Mouse (Mus musculus): Measurements from ENCODE around the gene Tmem132b. TPM values are rescaled to one million over a fixed set of nuclear protein-coding genes. Genes with fewer than 3 reads are reported as not detected.
A peak's percentile ranks its signal among the peaks of the same experiment; 100 is the strongest.

Tmem132b gene
- polyA plus RNA-seq, 1 experiment from 2014 or later, result 0.36 TPM

DNA sequence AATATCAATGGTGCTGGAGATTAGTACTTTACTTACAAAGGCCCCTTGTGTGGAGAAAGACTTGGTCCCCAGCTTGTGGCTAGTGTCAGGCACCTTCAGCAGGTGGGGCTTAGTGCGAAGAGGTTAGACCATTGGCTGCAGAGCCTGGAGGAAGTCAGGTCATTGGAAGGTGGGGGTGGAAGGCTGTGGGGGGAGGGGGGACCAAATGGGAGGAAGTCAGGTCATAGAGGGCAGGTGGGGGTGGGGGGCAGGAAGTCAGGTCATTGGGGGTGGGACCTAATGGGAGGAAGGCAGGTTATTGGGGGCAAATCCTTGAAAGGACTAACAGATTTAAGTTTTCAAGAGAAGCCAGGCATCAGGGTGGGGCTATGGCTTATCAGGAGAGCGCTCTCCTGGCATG is 44.3 kb downstream of the Tmem132b start:
- Histone ChIP-seq H3K9ac (replicated peaks; ENCODE audit: low read depth, low read length) (no peak overlapping the region), H3K4me1 (ENCODE audit: control insufficient read depth, insufficient read depth, low read length) (no peaks in the 10 kb centered on the region), H3K4me2 (replicated peaks; ENCODE audit: low read depth, low read length) (no peak overlapping the region), H3K27me3 (ENCODE audit: control insufficient read depth, insufficient read depth, low read length) (no peaks in the 10 kb centered on the region), H3K9me3 (ENCODE audit: control insufficient read depth, low read depth, low read length) (no peaks in the 10 kb centered on the region), H3K27ac (ENCODE audit: low read length) (no peak overlapping the region), H3K36me3 (ENCODE audit: control insufficient read depth, insufficient read depth, low read length) (no peaks in the 10 kb centered on the region), H3K4me3 (ENCODE audit: low read depth, low read length) (no peak overlapping the region)
- 76% methylated on average over 2 of the region's 2 CpGs for WGBS
- ATAC-seq (ENCODE audit: insufficient number of reproducible peaks, insufficient read depth, low FRiP score, low read depth), result no peak

GRCm38 (mm10) chr5:125578661-125579060 is 47.1 kb downstream of the Tmem132b start:
- no peaks in the 10 kb centered on the region for H3K9me3 ChIP-seq (ENCODE audit: control insufficient read depth, low read depth, low read length)
- H3K4me3 ChIP-seq (ENCODE audit: low read depth, low read length), result no peak overlapping the region
- WGBS, result 78% methylated on average over 13 of the region's 13 CpGs
- H3K27me3 ChIP-seq (ENCODE audit: control insufficient read depth, insufficient read depth, low read length), result no peaks in the 10 kb centered on the region
- H3K4me1 ChIP-seq (ENCODE audit: control insufficient read depth, insufficient read depth, low read length), result no peaks in the 10 kb centered on the region
- no peak for ATAC-seq (ENCODE audit: insufficient number of reproducible peaks, insufficient read depth, low FRiP score, low read depth)
- no peaks in the 10 kb centered on the region for H3K36me3 ChIP-seq (ENCODE audit: control insufficient read depth, insufficient read depth, low read length)
- H3K27ac ChIP-seq (ENCODE audit: low read length), result no peak overlapping the region
- H3K9ac ChIP-seq (replicated peaks; ENCODE audit: low read depth, low read length), result no peak overlapping the region
- H3K4me2 ChIP-seq (replicated peaks; ENCODE audit: low read depth, low read length), result no peak overlapping the region

- Histone ChIP-seq H3K4me3 (ENCODE audit: low read depth, low read length) (no peak overlapping the region), H3K4me2 (replicated peaks; ENCODE audit: low read depth, low read length) (no peak overlapping the region), H3K27ac (ENCODE audit: low read length) (no peak overlapping the region), H3K27me3 (ENCODE audit: control insufficient read depth, insufficient read depth, low read length) (no peaks in the 10 kb centered on the region), H3K9ac (replicated peaks; ENCODE audit: low read depth, low read length) (no peak overlapping the region), H3K4me1 (ENCODE audit: control insufficient read depth, insufficient read depth, low read length) (no peaks in the 10 kb centered on the region), H3K9me3 (ENCODE audit: control insufficient read depth, low read depth, low read length) (no peaks in the 10 kb centered on the region), H3K36me3 (ENCODE audit: control insufficient read depth, insufficient read depth, low read length) (no peaks in the 10 kb centered on the region)
- no peak for ATAC-seq (ENCODE audit: insufficient number of reproducible peaks, insufficient read depth, low FRiP score, low read depth)
- WGBS, result 46% methylated on average over 4 of the region's 4 CpGs
These were observed 47.6 kb downstream of the Tmem132b start for GRCm38 (mm10) chr5:125579153-125579552.

GRCm38 (mm10) chr5:125583298-125583697 is 51.7 kb downstream of the Tmem132b start:
- H3K4me2 ChIP-seq (replicated peaks; ENCODE audit: low read depth, low read length), result no peak overlapping the region
- H3K4me1 ChIP-seq (ENCODE audit: control insufficient read depth, insufficient read depth, low read length), result no peaks in the 10 kb centered on the region
- no peaks in the 10 kb centered on the region for H3K9me3 ChIP-seq (ENCODE audit: control insufficient read depth, low read depth, low read length)
- no peak overlapping the region for H3K9ac ChIP-seq (replicated peaks; ENCODE audit: low read depth, low read length)
- H3K4me3 ChIP-seq (ENCODE audit: low read depth, low read length), result no peak overlapping the region
- ATAC-seq (ENCODE audit: insufficient number of reproducible peaks, insufficient read depth, low FRiP score, low read depth), result no peak
- H3K36me3 ChIP-seq (ENCODE audit: control insufficient read depth, insufficient read depth, low read length), result no peaks in the 10 kb centered on the region
- H3K27ac ChIP-seq (ENCODE audit: low read length), result no peak overlapping the region
- WGBS, result 71% methylated on average over 2 of the region's 2 CpGs
- H3K27me3 ChIP-seq (ENCODE audit: control insufficient read depth, insufficient read depth, low read length), result no peaks in the 10 kb centered on the region

DNA sequence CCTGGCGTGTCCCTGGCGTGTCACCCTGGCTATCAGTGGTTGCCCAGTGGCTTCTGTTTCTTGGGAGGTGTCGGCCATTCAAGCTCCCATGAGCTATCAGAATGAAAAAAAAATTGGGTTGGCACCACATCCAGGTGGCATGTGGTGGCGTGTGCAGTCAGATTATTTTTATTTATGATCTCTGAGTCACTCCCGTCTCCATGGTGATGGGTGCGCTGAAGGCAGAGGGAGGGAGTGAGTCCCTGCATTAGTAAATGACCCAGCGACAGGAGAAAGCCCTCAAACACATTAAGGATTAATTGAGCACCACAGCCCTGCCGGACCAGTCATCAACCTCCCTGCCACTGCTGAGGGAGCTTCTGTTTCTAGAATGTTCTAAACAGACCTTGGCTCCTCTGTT is 52.3 kb downstream of the Tmem132b start:
- Histone ChIP-seq H3K27me3 (ENCODE audit: control insufficient read depth, insufficient read depth, low read length) (no peaks in the 10 kb centered on the region), H3K9ac (replicated peaks; ENCODE audit: low read depth, low read length) (no peak overlapping the region), H3K4me1 (ENCODE audit: control insufficient read depth, insufficient read depth, low read length) (no peaks in the 10 kb centered on the region), H3K36me3 (ENCODE audit: control insufficient read depth, insufficient read depth, low read length) (no peaks in the 10 kb centered on the region), H3K27ac (ENCODE audit: low read length) (no peak overlapping the region), H3K9me3 (ENCODE audit: control insufficient read depth, low read depth, low read length) (no peaks in the 10 kb centered on the region), H3K4me3 (ENCODE audit: low read depth, low read length) (no peak overlapping the region), H3K4me2 (replicated peaks; ENCODE audit: low read depth, low read length) (no peak overlapping the region)
- whole genome bisulfite sequencing, result 49% methylated on average over 8 of the region's 8 CpGs
- ATAC-seq (ENCODE audit: insufficient number of reproducible peaks, insufficient read depth, low FRiP score, low read depth), result no peak

GRCm38 (mm10) chr5:125585211-125585610 is 53.6 kb downstream of the Tmem132b start:
- Histone ChIP-seq H3K36me3 (ENCODE audit: control insufficient read depth, insufficient read depth, low read length) (no peaks in the 10 kb centered on the region), H3K4me2 (replicated peaks; ENCODE audit: low read depth, low read length) (no peak overlapping the region), H3K27ac (ENCODE audit: low read length) (no peak overlapping the region), H3K9ac (replicated peaks; ENCODE audit: low read depth, low read length) (no peak overlapping the region), H3K9me3 (ENCODE audit: control insufficient read depth, low read depth, low read length) (no peaks in the 10 kb centered on the region), H3K4me1 (ENCODE audit: control insufficient read depth, insufficient read depth, low read length) (0 out of 2 replicates have a peak, but pooled peaks cover 4% of the 10 kb centered on the region), H3K27me3 (ENCODE audit: control insufficient read depth, insufficient read depth, low read length) (no peaks in the 10 kb centered on the region), H3K4me3 (ENCODE audit: low read depth, low read length) (no peak overlapping the region)
- ATAC-seq (ENCODE audit: insufficient number of reproducible peaks, insufficient read depth, low FRiP score, low read depth), result no peak
- 82% methylated on average over 5 of the region's 5 CpGs for WGBS

DNA sequence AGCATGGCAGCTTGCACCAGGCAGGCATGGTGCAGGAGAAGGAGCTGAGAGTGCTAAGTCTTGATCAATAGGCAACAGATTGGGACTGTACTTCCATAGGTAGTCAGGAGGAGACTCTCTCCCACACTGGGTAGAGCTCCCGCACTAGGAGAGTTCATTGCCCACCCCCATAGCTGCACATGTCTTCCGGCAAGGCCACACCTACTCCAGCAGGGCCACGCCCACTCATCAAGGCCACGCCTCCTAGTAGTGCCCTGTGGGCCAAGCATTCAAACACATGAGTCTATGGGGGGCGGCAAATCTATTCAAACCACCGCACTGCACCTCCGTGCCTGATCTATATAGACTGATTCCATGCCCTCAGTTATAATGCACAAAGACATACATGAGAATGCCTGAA is 56.6 kb downstream of the Tmem132b start:
- Histone ChIP-seq H3K27ac (ENCODE audit: low read length) (no peak overlapping the region), H3K9me3 (ENCODE audit: control insufficient read depth, low read depth, low read length) (no peaks in the 10 kb centered on the region), H3K9ac (replicated peaks; ENCODE audit: low read depth, low read length) (no peak overlapping the region), H3K27me3 (ENCODE audit: control insufficient read depth, insufficient read depth, low read length) (no peaks in the 10 kb centered on the region), H3K36me3 (ENCODE audit: control insufficient read depth, insufficient read depth, low read length) (no peaks in the 10 kb centered on the region), H3K4me2 (replicated peaks; ENCODE audit: low read depth, low read length) (no peak overlapping the region), H3K4me1 (ENCODE audit: control insufficient read depth, insufficient read depth, low read length) (0 out of 2 replicates have a peak, but pooled peaks cover 4% of the 10 kb centered on the region), H3K4me3 (ENCODE audit: low read depth, low read length) (no peak overlapping the region)
- ATAC-seq (ENCODE audit: insufficient number of reproducible peaks, insufficient read depth, low FRiP score, low read depth), result no peak
- WGBS, result 61% methylated on average over 7 of the region's 7 CpGs

DNA sequence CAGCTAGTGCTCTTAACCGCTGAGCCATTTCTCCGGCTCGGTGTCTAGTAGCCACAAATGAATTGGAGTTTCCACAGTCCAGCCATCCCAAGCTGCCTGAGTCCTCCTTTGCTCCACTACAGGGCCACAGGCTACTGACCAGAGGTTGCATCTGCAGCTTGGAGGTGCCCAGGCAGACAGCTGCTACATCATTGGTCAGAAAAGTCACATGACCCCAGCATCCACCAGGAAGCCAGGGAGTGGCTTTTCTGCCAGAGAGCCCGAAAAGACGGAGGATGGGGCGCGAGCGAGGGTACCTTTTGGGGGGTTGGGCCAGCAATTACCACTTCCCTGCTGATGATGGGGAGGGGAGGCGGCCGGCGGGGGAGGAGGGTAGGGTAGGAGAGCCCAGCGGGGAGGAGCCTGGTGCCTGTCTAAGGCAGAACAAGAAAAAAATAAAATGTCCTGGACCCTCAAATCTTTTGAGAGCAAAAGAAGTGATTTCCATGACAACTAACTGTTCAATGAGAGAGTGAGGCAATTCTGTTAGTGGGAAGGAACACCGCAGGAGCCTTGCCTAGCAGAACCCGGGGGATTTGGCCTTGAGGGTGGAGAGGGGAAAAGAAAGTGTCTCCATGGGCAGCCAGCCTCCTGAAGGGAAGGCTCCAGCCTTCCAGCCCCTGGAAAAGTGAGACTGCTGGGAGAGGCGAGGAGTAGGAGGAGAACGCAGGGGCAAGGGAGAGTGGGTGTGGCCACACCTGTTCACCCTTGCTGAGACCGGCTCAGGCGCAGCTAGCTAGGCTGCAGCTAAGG is 57.5 kb downstream of the Tmem132b start:
- Histone ChIP-seq H3K36me3 (ENCODE audit: control insufficient read depth, insufficient read depth, low read length) (no peaks in the 10 kb centered on the region), H3K27ac (ENCODE audit: low read length) (no peak overlapping the region), H3K9me3 (ENCODE audit: control insufficient read depth, low read depth, low read length) (no peaks in the 10 kb centered on the region), H3K4me2 (replicated peaks; ENCODE audit: low read depth, low read length) (peak overlapping the region; percentile 48), H3K4me3 (ENCODE audit: low read depth, low read length) (peak overlapping the region; percentile 26), H3K4me1 (ENCODE audit: control insufficient read depth, insufficient read depth, low read length) (0 out of 2 replicates have a peak, but pooled peaks cover 4% of the 10 kb centered on the region), H3K9ac (replicated peaks; ENCODE audit: low read depth, low read length) (no peak overlapping the region), H3K27me3 (ENCODE audit: control insufficient read depth, insufficient read depth, low read length) (no peaks in the 10 kb centered on the region)
- ATAC-seq (ENCODE audit: insufficient number of reproducible peaks, insufficient read depth, low FRiP score, low read depth), result peak; percentile 65; the same call in 1 of the 2 replicates
- 3% methylated on average over 18 of the region's 18 CpGs for WGBS

DNA sequence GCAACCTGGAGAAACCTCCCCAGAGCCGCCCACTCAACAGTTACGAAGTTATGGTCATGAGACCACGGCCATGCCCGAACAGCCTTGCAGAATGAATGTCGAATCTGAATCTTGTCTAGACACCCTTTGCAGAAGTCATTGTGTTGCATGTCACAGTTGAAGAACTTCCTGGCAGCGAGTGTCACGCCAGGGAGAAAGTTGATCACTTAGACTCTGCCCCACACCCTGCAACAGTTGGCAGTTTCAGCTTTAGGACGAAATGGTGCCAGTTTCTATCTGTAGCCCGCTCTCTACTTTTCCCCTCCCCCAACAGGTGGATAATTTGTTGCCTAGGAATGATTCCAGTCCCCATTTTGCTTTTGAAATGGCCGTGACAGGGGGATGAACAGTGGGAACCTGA is 66.5 kb downstream of the Tmem132b start:
- no peak overlapping the region for H3K4me3 ChIP-seq (ENCODE audit: low read depth, low read length)
- WGBS, result 88% methylated on average over 10 of the region's 10 CpGs
- H3K9me3 ChIP-seq (ENCODE audit: control insufficient read depth, low read depth, low read length), result no peaks in the 10 kb centered on the region
- ATAC-seq (ENCODE audit: insufficient number of reproducible peaks, insufficient read depth, low FRiP score, low read depth), result no peak
- no peaks in the 10 kb centered on the region for H3K27me3 ChIP-seq (ENCODE audit: control insufficient read depth, insufficient read depth, low read length)
- no peak overlapping the region for H3K9ac ChIP-seq (replicated peaks; ENCODE audit: low read depth, low read length)
- no peaks in the 10 kb centered on the region for H3K36me3 ChIP-seq (ENCODE audit: control insufficient read depth, insufficient read depth, low read length)
- H3K4me2 ChIP-seq (replicated peaks; ENCODE audit: low read depth, low read length), result no peak overlapping the region
- no peak overlapping the region for H3K27ac ChIP-seq (ENCODE audit: low read length)
- H3K4me1 ChIP-seq (ENCODE audit: control insufficient read depth, insufficient read depth, low read length), result no peaks in the 10 kb centered on the region
